In genomic region chr13:54750699-54751098, GRCm38 (mm10) we compare ENCODE assay signal across 12 mouse cellular contexts. TPM values are rescaled to one million over a fixed set of nuclear protein-coding genes. Genes with fewer than 3 reads are reported as not detected.
A peak's percentile ranks its signal among the peaks of the same experiment; 100 is the strongest.
DNase-seq lines count a peak whose midpoint lies in the region; ATAC-seq and TF ChIP-seq lines count a peak whose summit lies in the region.
"Had no signal": no experiment of that assay in that cellular context is flagged by ENCODE, and none has a peak within 500 bp of the region (broad histone marks: within the 10 kb centered on the region; RNA-seq: fewer than 3 reads in every experiment).

No protein-coding gene starts in this region.

- DNase-seq in gastrocnemius, postnatal 10 days: peak; percentile 57
- DNase-seq in gastrocnemius, adult 18-20 months (ENCODE audit: low spot score): no peak
- DNase-seq in lung, postnatal 10 days: peak; percentile 53
- DNase-seq in lung, adult 18-20 months: no peak
- peak; percentile 19 for DNase-seq in c-Kit-positive CD71-positive TER-119-positive erythroid progenitor cells, embryonic 14.5 days (ENCODE audit: low spot score)
- peak; percentile 11 for DNase-seq in naive thymus-derived CD4-positive, alpha-beta T cell, adult 2 months (ENCODE audit: low read depth)
- no peak for DNase-seq in frontal cortex, adult 2 months (ENCODE audit: extremely low spot score in 1 of 2, low spot score in 1 of 2)

- H3K9me3 ChIP-seq in intestine, postnatal 0 days (ENCODE audit: control insufficient read depth): no peaks in the 10 kb centered on the region
- H3K9me3 ChIP-seq: heart, embryonic 15.5 days; limb, embryonic 15.5 days had no signal

- peaks cover 4% of the 10 kb centered on the region for H3K4me1 ChIP-seq in intestine, postnatal 0 days (replicated peaks; ENCODE audit: control insufficient read depth, insufficient read depth, low read length)

- peaks cover 42% of the 10 kb centered on the region for H3K27me3 ChIP-seq in intestine, postnatal 0 days (replicated peaks; ENCODE audit: control insufficient read depth, insufficient read depth, low read length)

- no peaks in the 10 kb centered on the region for H3K36me3 ChIP-seq in intestine, postnatal 0 days (ENCODE audit: control insufficient read depth, insufficient read depth)
- H3K36me3 ChIP-seq: heart, embryonic 15.5 days; limb, embryonic 15.5 days had no signal

- no peak overlapping the region for H3K4me3 ChIP-seq in intestine, postnatal 0 days (ENCODE audit: low read depth, low read length)

- no peak for TF ChIP-seq CTCF in intestine, postnatal 0 days (IDR thresholded peaks at IDR 0.05; ENCODE audit: low read depth)

- H3K9ac ChIP-seq in intestine, postnatal 0 days (ENCODE audit: low read depth, low read length): no peak overlapping the region
- H3K9ac ChIP-seq: heart, embryonic 15.5 days; limb, embryonic 15.5 days had no signal

- no peak for ATAC-seq in intestine, postnatal 0 days

- 1% methylated on average over 8 of the region's 8 CpGs for WGBS in intestine, postnatal 0 days

- H3K27ac ChIP-seq in intestine, postnatal 0 days (ENCODE audit: low read depth, low read length): no peak overlapping the region
- H3K27ac ChIP-seq: heart, embryonic 15.5 days; limb, embryonic 15.5 days had no signal

- no peak overlapping the region for H3K4me2 ChIP-seq in intestine, postnatal 0 days (replicated peaks; ENCODE audit: low read depth)

RNA-seq across cellular contexts. Expression of gene Gprin1, which starts 1.0 kb away (rescaled TPM):
- under 1 TPM; 0.47 to 0.63 TPM for total RNA-seq in gastrocnemius, postnatal 10 days (2021)
- total RNA-seq in gastrocnemius, adult 18-20 months (2021): not detected
- polyA plus RNA-seq in intestine, postnatal 0 days (2015; fragmentation: Nextera tagmentation; extraction: Ambion mirVana): 0.50 and 0.59 TPM in 2 replicates
- polyA plus RNA-seq in frontal cortex, adult 2 months (2012; rRNA removed): 82.2 and 88.5 TPM in 2 replicates

RNA-seq across cellular contexts. Expression of gene Sncb, which starts 15.7 kb away (rescaled TPM):
- total RNA-seq in gastrocnemius, postnatal 10 days (2021): 1 to 10 TPM in 1 of 2 experiments, under 1 TPM in 1; 0.40 to 1.1 TPM
- total RNA-seq in gastrocnemius, adult 18-20 months (2021): not detected
- polyA plus RNA-seq in intestine, postnatal 0 days (2015; fragmentation: Nextera tagmentation; extraction: Ambion mirVana): 0.22 and 0.37 TPM in 2 replicates
- 560 and 602 TPM in 2 replicates for polyA plus RNA-seq in frontal cortex, adult 2 months (2012; rRNA removed)
- polyA plus RNA-seq: heart, embryonic 15.5 days had no signal

RNA-seq across cellular contexts. Expression of gene Eif4e1b, which starts 33.1 kb away (rescaled TPM):
- not detected for total RNA-seq in gastrocnemius, postnatal 10 days (2021)
- not detected for total RNA-seq in gastrocnemius, adult 18-20 months (2021)
- not detected in 2 replicates for polyA plus RNA-seq in intestine, postnatal 0 days (2015; fragmentation: Nextera tagmentation; extraction: Ambion mirVana)
- polyA plus RNA-seq in frontal cortex, adult 2 months (2012; rRNA removed): not detected in 2 replicates
- polyA plus RNA-seq: cortical plate, adult 2 months; heart, embryonic 15.5 days; limb, embryonic 15.5 days; neural tube, embryonic 14.5 days had no signal

RNA-seq across cellular contexts. Expression of gene Tspan17, which starts 38.5 kb away (rescaled TPM):
- 10 to 100 TPM; 23.0 to 26.8 TPM for total RNA-seq in gastrocnemius, postnatal 10 days (2021)
- total RNA-seq in gastrocnemius, adult 18-20 months (2021): 10 to 100 TPM; 19.1 to 23.1 TPM
- 14.8 and 15.2 TPM in 2 replicates for polyA plus RNA-seq in intestine, postnatal 0 days (2015; fragmentation: Nextera tagmentation; extraction: Ambion mirVana)
- 48.2 and 57.8 TPM in 2 replicates for polyA plus RNA-seq in frontal cortex, adult 2 months (2012; rRNA removed)

RNA-seq across cellular contexts. Expression of gene Cdhr2, which starts 49.4 kb away (rescaled TPM):
- under 1 TPM in 1 of 2 experiments, not detected in 1; 0.07 TPM for total RNA-seq in gastrocnemius, postnatal 10 days (2021)
- total RNA-seq in gastrocnemius, adult 18-20 months (2021): not detected
- polyA plus RNA-seq in intestine, postnatal 0 days (2015; fragmentation: Nextera tagmentation; extraction: Ambion mirVana): 267 and 292 TPM in 2 replicates
- polyA plus RNA-seq in frontal cortex, adult 2 months (2012; rRNA removed): 0.15 and 0.22 TPM in 2 replicates
- polyA plus RNA-seq: limb, embryonic 15.5 days had no signal

Comparison
In these comparisons a context has a peak if more than half of its experiments do, and no peak if none do; other contexts are left out.
1. DNase-seq: peak in gastrocnemius, postnatal 10 days (single experiment), lung, postnatal 10 days (single experiment), c-Kit-positive CD71-positive TER-119-positive erythroid progenitor cells, embryonic 14.5 days (single experiment) and naive thymus-derived CD4-positive, alpha-beta T cell, adult 2 months (single experiment); none in gastrocnemius, adult 18-20 months (single experiment), lung, adult 18-20 months (0 of 2) and frontal cortex, adult 2 months (0 of 2).